Mouse (Mus musculus) limb, embryonic 10.5 days (tissue): ENCODE measurements around the gene Prss57. TPM values are rescaled to one million over a fixed set of nuclear protein-coding genes. Genes with fewer than 3 reads are reported as not detected.

ENCODE experiments used
- DNase-seq: peaks from one replicate; pipeline ENCODE4 v3.0.0-alpha.2; 2017; ENCODE audit warnings: low spot score
- H3K27ac ChIP-seq: fragments of 300-500 bp; sonication (generic); 2 replicates; pipeline ENCODE4 v1.5.1; 2016; ENCODE audit warnings: mild to moderate bottlenecking
- H3K27me3 ChIP-seq: fragments of 300-500 bp; sonication (generic); 2 replicates; pipeline ENCODE4 v1.6.1; 2016; ENCODE audit warnings: low read depth, mild to moderate bottlenecking; ENCODE audit not compliant: poor library complexity, severe bottlenecking
- H3K36me3 ChIP-seq: fragments of 300-500 bp; sonication (generic); 2 replicates; pipeline ENCODE4 v1.6.1; 2016; ENCODE audit warnings: mild to moderate bottlenecking, moderate library complexity
- H3K4me1 ChIP-seq: fragments of 300-500 bp; sonication (generic); 2 replicates; pipeline ENCODE4 v1.6.1; 2016
- H3K4me3 ChIP-seq: fragments of 300-500 bp; sonication (generic); 2 replicates; pipeline ENCODE4 v1.5.1; 2016; ENCODE audit warnings: mild to moderate bottlenecking, moderate library complexity
- H3K9me3 ChIP-seq: fragments of 300-500 bp; sonication (generic); replicated peaks from 2 replicates; pipeline ENCODE4 v1.6.1; 2016; ENCODE audit warnings: mild to moderate bottlenecking
- WGBS: fragments of 180-500 bp; shearing (Covaris S2); methylation state at CpG from one replicate; pipeline ENCODE4 v1.1.7; 2016; 5-methylcytosine and 5-hydroxymethylcytosine counted together
- polyA plus RNA-seq: library from polyadenylated mRNA; unstranded; fragments of >200 nt; fragmentation: Nextera tagmentation; extraction: Ambion mirVana; gene quantifications from 2 replicates; pipeline ENCODE4 v1.2.1, GENCODE M21; 2016

Gene Prss57
- polyA plus RNA-seq, 1 experiment from 2014 or later: 0.19 TPM

- H3K27me3 ChIP-seq: no peaks in the 10 kb centered on the region
- no peak overlapping the region for H3K27ac ChIP-seq
- H3K9me3 ChIP-seq: no peaks in the 10 kb centered on the region
- H3K36me3 ChIP-seq: peaks cover 56% of the 10 kb centered on the region
- H3K4me1 ChIP-seq: peaks cover 21% of the 10 kb centered on the region
- no peak overlapping the region for H3K4me3 ChIP-seq
- WGBS: 74% methylated on average over 8 of the region's 8 CpGs
- DNase-seq: no peak
Measured at GRCm38 (mm10) chr10:79820277-79820676, 29.5 kb upstream of the Prss57 start.

- no peak overlapping the region for H3K4me3 ChIP-seq
- no peaks in the 10 kb centered on the region for H3K27me3 ChIP-seq
- no peaks in the 10 kb centered on the region for H3K9me3 ChIP-seq
- WGBS: 91% methylated on average over 17 of the region's 17 CpGs
- no peak for DNase-seq
- peaks cover 59% of the 10 kb centered on the region for H3K36me3 ChIP-seq
- H3K4me1 ChIP-seq: peaks cover 21% of the 10 kb centered on the region
- H3K27ac ChIP-seq: peak overlapping the region; percentile 27; the same call in 1 of the 2 replicates
Measured at GRCm38 (mm10) chr10:79819606-79820005, 28.8 kb upstream of the Prss57 start.

- DNase-seq: no peak
- H3K4me3 ChIP-seq: no peak overlapping the region
- H3K36me3 ChIP-seq: peaks cover 59% of the 10 kb centered on the region
- WGBS: 82% methylated on average over 4 of the region's 4 CpGs
- no peaks in the 10 kb centered on the region for H3K27me3 ChIP-seq
- H3K27ac ChIP-seq: no peak overlapping the region
- peaks cover 21% of the 10 kb centered on the region for H3K4me1 ChIP-seq
- H3K9me3 ChIP-seq: no peaks in the 10 kb centered on the region
Measured at GRCm38 (mm10) chr10:79818225-79818624, 27.5 kb upstream of the Prss57 start.

GRCm38 (mm10) chr10:79817111-79817510, 26.4 kb upstream of the Prss57 start:
- 74% methylated on average over 2 of the region's 2 CpGs for WGBS
- H3K27ac ChIP-seq: no peak overlapping the region
- H3K9me3 ChIP-seq: no peaks in the 10 kb centered on the region
- H3K36me3 ChIP-seq: peaks cover 69% of the 10 kb centered on the region
- no peak for DNase-seq
- H3K27me3 ChIP-seq: no peaks in the 10 kb centered on the region
- H3K4me1 ChIP-seq: peaks cover 10% of the 10 kb centered on the region
- no peak overlapping the region for H3K4me3 ChIP-seq

- H3K9me3 ChIP-seq: no peaks in the 10 kb centered on the region
- WGBS: 93% methylated on average over 12 of the region's 12 CpGs
- no peak for DNase-seq
- 0 out of 2 replicates have a peak overlapping the region, but pooled peaks have one; percentile 5 for H3K27ac ChIP-seq
- peaks cover 79% of the 10 kb centered on the region for H3K36me3 ChIP-seq
- H3K27me3 ChIP-seq: no peaks in the 10 kb centered on the region
- H3K4me3 ChIP-seq: no peak overlapping the region
- peaks cover 7% of the 10 kb centered on the region; the same call in 1 of the 2 replicates for H3K4me1 ChIP-seq
Measured at GRCm38 (mm10) chr10:79815671-79816494, 25.1 kb upstream of the Prss57 start.

GRCm38 (mm10) chr10:79814271-79814842, 23.6 kb upstream of the Prss57 start:
- Histone ChIP-seq H3K27ac (no peak overlapping the region), H3K27me3 (no peaks in the 10 kb centered on the region), H3K9me3 (no peaks in the 10 kb centered on the region), H3K36me3 (peaks cover 78% of the 10 kb centered on the region), H3K4me3 (no peak overlapping the region), H3K4me1 (no peaks in the 10 kb centered on the region)
- no peak for DNase-seq
- WGBS: 86% methylated on average over 5 of the region's 5 CpGs

- peak; percentile 92 for DNase-seq
- Histone ChIP-seq H3K27ac (no peak overlapping the region; the same call in 1 of the 2 replicates), H3K9me3 (no peaks in the 10 kb centered on the region), H3K36me3 (peaks cover 80% of the 10 kb centered on the region), H3K27me3 (no peaks in the 10 kb centered on the region), H3K4me1 (peaks cover 5% of the 10 kb centered on the region), H3K4me3 (no peak overlapping the region)
- WGBS: 32% methylated on average over 15 of the region's 15 CpGs
Measured at GRCm38 (mm10) chr10:79811736-79812637, 21.2 kb upstream of the Prss57 start.

GRCm38 (mm10) chr10:79808728-79809127, 18.0 kb upstream of the Prss57 start:
- Histone ChIP-seq H3K4me3 (no peak overlapping the region), H3K27me3 (no peaks in the 10 kb centered on the region), H3K36me3 (peaks cover 67% of the 10 kb centered on the region), H3K27ac (no peak overlapping the region), H3K4me1 (peaks cover 38% of the 10 kb centered on the region), H3K9me3 (no peaks in the 10 kb centered on the region)
- WGBS: 92% methylated on average over 11 of the region's 11 CpGs
- DNase-seq: no peak

- DNase-seq: no peak
- 0 out of 2 replicates have a peak overlapping the region, but pooled peaks have one; percentile 4 for H3K4me3 ChIP-seq
- H3K36me3 ChIP-seq: peaks cover 64% of the 10 kb centered on the region
- peaks cover 47% of the 10 kb centered on the region for H3K4me1 ChIP-seq
- peak overlapping the region; percentile 77; the same call in 1 of the 2 replicates for H3K27ac ChIP-seq
- no peaks in the 10 kb centered on the region for H3K27me3 ChIP-seq
- 63% methylated on average over 11 of the region's 11 CpGs for WGBS
- no peaks in the 10 kb centered on the region for H3K9me3 ChIP-seq
Measured at GRCm38 (mm10) chr10:79807826-79808225, 17.1 kb upstream of the Prss57 start.

- Histone ChIP-seq H3K27me3 (no peaks in the 10 kb centered on the region), H3K4me1 (peaks cover 55% of the 10 kb centered on the region), H3K27ac (peak overlapping the region; percentile 77), H3K4me3 (0 out of 2 replicates have a peak overlapping the region, but pooled peaks have one; percentile 11), H3K36me3 (peaks cover 56% of the 10 kb centered on the region), H3K9me3 (no peaks in the 10 kb centered on the region)
- DNase-seq: no peak
- 86% methylated on average over 10 of the region's 10 CpGs for WGBS
Measured at GRCm38 (mm10) chr10:79806972-79807371, 16.2 kb upstream of the Prss57 start.

- 90% methylated on average over 9 of the region's 9 CpGs for WGBS
- Histone ChIP-seq H3K36me3 (peaks cover 50% of the 10 kb centered on the region), H3K9me3 (no peaks in the 10 kb centered on the region), H3K27ac (peak overlapping the region; percentile 77; the same call in 1 of the 2 replicates), H3K27me3 (no peaks in the 10 kb centered on the region), H3K4me3 (no peak overlapping the region), H3K4me1 (peaks cover 62% of the 10 kb centered on the region)
- no peak for DNase-seq
Measured at GRCm38 (mm10) chr10:79806331-79806730, 15.6 kb upstream of the Prss57 start.

- WGBS: 49% methylated on average over 11 of the region's 11 CpGs
- H3K27me3 ChIP-seq: no peaks in the 10 kb centered on the region
- H3K27ac ChIP-seq: peak overlapping the region; percentile 77; the same call in 1 of the 2 replicates
- no peak for DNase-seq
- H3K4me1 ChIP-seq: peaks cover 66% of the 10 kb centered on the region
- H3K9me3 ChIP-seq: no peaks in the 10 kb centered on the region
- H3K4me3 ChIP-seq: peak overlapping the region; percentile 21; the same call in 1 of the 2 replicates
- H3K36me3 ChIP-seq: peaks cover 47% of the 10 kb centered on the region
Measured at GRCm38 (mm10) chr10:79805636-79806035, 14.9 kb upstream of the Prss57 start.
